Mouse (Mus musculus): ENCODE results near the gene C3ar1.

DNA sequence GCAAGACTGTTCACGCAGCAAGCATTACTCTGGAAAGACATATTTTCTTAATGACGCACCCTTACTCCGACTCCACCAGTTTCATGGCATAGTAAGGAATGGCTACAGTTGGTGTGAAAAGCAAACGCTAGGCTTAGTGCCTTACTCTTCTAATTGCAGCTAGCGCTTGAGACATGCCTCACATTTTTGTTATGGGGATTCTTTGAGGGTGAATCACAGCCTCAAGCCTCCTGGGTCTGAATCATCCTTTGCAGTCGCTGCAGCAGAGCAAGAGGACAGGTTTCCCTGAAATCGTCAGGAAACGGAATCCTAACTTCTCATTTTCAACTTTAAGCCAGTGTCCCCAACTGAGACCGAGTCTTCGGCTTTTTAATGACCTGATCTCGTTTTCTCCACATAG, 13.9 kb upstream of the C3ar1 start:
- TF ChIP-seq CTCF (IDR thresholded peaks at IDR 0.05): no peak
- TF ChIP-seq EP300 (IDR thresholded peaks at IDR 0.05; ENCODE audit: insufficient read depth, low read depth, low read length): no peak

All from heart, adult 2 months (tissue).